Mouse (Mus musculus) ES-Bruce4 (cell line): ENCODE data around the gene Zfp410. TPM values are rescaled to one million over a fixed set of nuclear protein-coding genes. Genes with fewer than 3 reads are reported as not detected.

Source experiments
- H3K27ac ChIP-seq: 2 replicates; pipeline ENCODE4 v1.5.1; 2012; ENCODE audit warnings: low read length, inconsistent platforms; ENCODE audit not compliant: insufficient read depth
- H3K27me3 ChIP-seq: 2 replicates; pipeline ENCODE4 v1.6.1; 2012; ENCODE audit warnings: mild to moderate bottlenecking, low read length, inconsistent platforms; ENCODE audit not compliant: control insufficient read depth, poor library complexity, insufficient read depth, severe bottlenecking
- H3K36me3 ChIP-seq: 2 replicates; pipeline ENCODE4 v1.6.1; 2012; ENCODE audit warnings: inconsistent platforms, mild to moderate bottlenecking, low read length, moderate library complexity; ENCODE audit not compliant: control insufficient read depth, poor library complexity, insufficient read depth, severe bottlenecking
- H3K4me1 ChIP-seq: one replicate; pipeline ENCODE4 v1.8.1; 2011; ENCODE audit warnings: low read length; ENCODE audit not compliant: control insufficient read depth, insufficient read depth
- H3K4me3 ChIP-seq: 2 replicates; pipeline ENCODE4 v1.5.1; 2011; ENCODE audit warnings: low read depth, mild to moderate bottlenecking, low read length
- H3K9ac ChIP-seq: 2 replicates; pipeline ENCODE4 v1.6.1; 2012; ENCODE audit warnings: low read depth, mild to moderate bottlenecking, inconsistent platforms; ENCODE audit not compliant: poor library complexity, severe bottlenecking
- H3K9me3 ChIP-seq: replicated peaks from 2 replicates; pipeline ENCODE4 v1.6.1; 2012; ENCODE audit warnings: mild to moderate bottlenecking, low read length, inconsistent platforms; ENCODE audit not compliant: control insufficient read depth, poor library complexity, insufficient read depth, severe bottlenecking
- CTCF ChIP-seq: IDR thresholded peaks from one replicate; pipeline ENCODE4 v1.8.1; 2011; ENCODE audit warnings: low read depth, low read length
- EP300 ChIP-seq: IDR thresholded peaks from 2 replicates; pipeline ENCODE4 v1.6.1; 2011; ENCODE audit warnings: low read depth, low read length; ENCODE audit not compliant: insufficient read depth
- POLR2A ChIP-seq: IDR thresholded peaks from one replicate; pipeline ENCODE4 v1.8.1; 2011; ENCODE audit warnings: low read length; ENCODE audit not compliant: insufficient read depth
- polyA plus RNA-seq: library from polyadenylated mRNA; stranded (reverse); fragments of >200 nt; gene quantifications from 2 replicates; pipeline ENCODE4 v1.2.4, GENCODE M21; 2011; ENCODE audit warnings: low read depth; ENCODE audit not compliant: missing spikeins, insufficient read depth, insufficient read length

Gene Zfp410
- polyA plus RNA-seq, 1 experiment, result 37.3 TPM

DNA sequence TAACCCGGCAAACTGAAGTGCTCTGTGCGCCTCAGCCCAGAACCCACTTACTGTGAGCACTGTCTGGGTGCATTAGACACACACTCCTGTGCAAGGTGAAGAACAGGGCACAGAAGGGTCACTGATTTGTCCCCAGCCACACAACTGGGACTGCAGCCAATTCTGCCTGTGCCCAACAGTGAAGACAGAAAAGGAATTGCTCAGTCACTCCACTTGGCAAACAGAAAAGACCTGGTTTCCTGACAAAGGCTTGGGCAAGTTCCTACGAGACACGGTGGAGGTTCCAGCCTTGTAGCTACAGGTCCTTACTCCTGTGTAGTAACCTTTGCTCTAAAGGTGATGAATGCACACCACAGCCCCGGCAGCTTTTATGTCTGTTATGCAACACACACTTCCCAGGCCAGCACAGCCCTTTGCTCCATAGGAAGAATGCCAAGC is 68.0 kb downstream of the Zfp410 start:
- no peaks in the 10 kb centered on the region for H3K9me3 ChIP-seq
- no peak overlapping the region for H3K27ac ChIP-seq
- no peaks in the 10 kb centered on the region for H3K4me1 ChIP-seq
- TF ChIP-seq POLR2A, result no peak
- TF ChIP-seq EP300, result no peak
- TF ChIP-seq CTCF, result no peak
- H3K4me3 ChIP-seq, result no peak overlapping the region
- H3K27me3 ChIP-seq, result no peaks in the 10 kb centered on the region
- no peaks in the 10 kb centered on the region for H3K36me3 ChIP-seq
- no peak overlapping the region for H3K9ac ChIP-seq

DNA sequence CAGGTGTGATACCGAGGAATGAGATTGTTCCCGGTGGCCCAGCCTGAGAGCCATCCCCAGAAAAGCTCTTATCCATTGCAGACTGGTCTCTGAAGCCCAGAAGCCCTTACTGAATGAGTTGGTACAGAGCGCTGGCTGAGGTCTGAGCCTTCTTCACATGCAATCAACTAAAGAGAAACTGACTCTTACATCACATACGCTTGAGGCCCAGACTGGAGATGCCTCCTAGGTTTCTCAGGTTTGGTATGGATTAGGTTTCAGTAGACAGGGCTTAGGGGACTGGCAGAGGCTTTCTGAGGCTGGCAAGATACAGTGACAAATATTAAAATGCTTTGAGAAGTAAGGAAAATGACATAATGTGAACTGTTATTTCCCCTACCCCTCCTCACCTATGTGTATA is 68.8 kb downstream of the Zfp410 start:
- H3K27me3 ChIP-seq, result no peaks in the 10 kb centered on the region
- H3K9ac ChIP-seq, result no peak overlapping the region
- no peak for TF ChIP-seq EP300
- TF ChIP-seq CTCF, result no peak
- TF ChIP-seq POLR2A, result no peak
- no peaks in the 10 kb centered on the region for H3K9me3 ChIP-seq
- no peaks in the 10 kb centered on the region for H3K4me1 ChIP-seq
- no peaks in the 10 kb centered on the region for H3K36me3 ChIP-seq
- H3K4me3 ChIP-seq, result no peak overlapping the region
- H3K27ac ChIP-seq, result no peak overlapping the region

DNA sequence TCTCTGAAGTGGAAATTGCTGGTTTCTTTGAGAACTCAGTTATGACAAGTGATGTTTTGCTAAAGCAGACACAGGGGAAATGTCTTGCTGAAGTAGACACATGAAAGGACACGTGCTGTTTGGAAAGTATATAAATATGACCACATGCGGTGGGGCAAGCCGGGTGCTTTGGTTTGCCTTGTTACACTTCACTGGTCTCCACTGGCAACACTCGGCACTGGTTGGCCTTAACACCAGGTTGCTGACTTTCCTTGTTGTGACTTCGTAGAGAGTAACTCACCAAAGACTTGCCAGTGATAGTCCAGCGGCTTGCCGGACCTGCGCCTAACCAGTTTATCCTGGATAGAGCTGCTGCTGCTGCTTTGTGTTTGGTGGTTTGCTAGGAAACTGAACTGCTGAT is 71.4 kb downstream of the Zfp410 start:
- Histone ChIP-seq H3K9me3 (no peaks in the 10 kb centered on the region), H3K4me3 (no peak overlapping the region), H3K27ac (no peak overlapping the region), H3K27me3 (no peaks in the 10 kb centered on the region), H3K9ac (no peak overlapping the region), H3K36me3 (no peaks in the 10 kb centered on the region), H3K4me1 (no peaks in the 10 kb centered on the region)
- TF ChIP-seq EP300 (no peak), POLR2A (no peak), CTCF (no peak)

GRCm38 (mm10) chr12:84388774-84389400 is 72.2 kb downstream of the Zfp410 start:
- no peak overlapping the region for H3K27ac ChIP-seq
- TF ChIP-seq POLR2A, result no peak
- no peak for TF ChIP-seq CTCF
- TF ChIP-seq EP300, result no peak
- H3K4me3 ChIP-seq, result no peak overlapping the region

GRCm38 (mm10) chr12:84390336-84390735 is 73.7 kb downstream of the Zfp410 start:
- no peak overlapping the region for H3K27ac ChIP-seq
- H3K4me1 ChIP-seq, result no peaks in the 10 kb centered on the region
- no peak overlapping the region for H3K4me3 ChIP-seq
- no peak for TF ChIP-seq EP300
- no peak for TF ChIP-seq POLR2A
- TF ChIP-seq CTCF, result no peak
- H3K9ac ChIP-seq, result no peak overlapping the region
- H3K27me3 ChIP-seq, result no peaks in the 10 kb centered on the region
- no peaks in the 10 kb centered on the region for H3K36me3 ChIP-seq
- H3K9me3 ChIP-seq, result no peaks in the 10 kb centered on the region

More at GRCm38 (mm10) chr12:84388774-84389400, 72.2 kb downstream of the Zfp410 start:
- H3K4me1 ChIP-seq, result no peaks in the 10 kb centered on the region
- H3K9me3 ChIP-seq, result no peaks in the 10 kb centered on the region
- no peak overlapping the region for H3K9ac ChIP-seq
- no peaks in the 10 kb centered on the region for H3K36me3 ChIP-seq
- H3K27me3 ChIP-seq, result no peaks in the 10 kb centered on the region

- Histone ChIP-seq H3K9ac (no peak overlapping the region), H3K27ac (no peak overlapping the region), H3K9me3 (no peaks in the 10 kb centered on the region), H3K27me3 (no peaks in the 10 kb centered on the region), H3K4me3 (no peak overlapping the region), H3K36me3 (no peaks in the 10 kb centered on the region), H3K4me1 (no peaks in the 10 kb centered on the region)
- TF ChIP-seq CTCF (no peak), EP300 (no peak), POLR2A (no peak)
Observed at GRCm38 (mm10) chr12:84392681-84393080, 76.0 kb downstream of the Zfp410 start.

Other genes starting within 250 kb of the Zfp410 start
- gene Acot5, start 247.5 kb upstream of the Zfp410 start, polyA plus RNA-seq, result not detected in 2 replicates
- gene Acot6, start 216.2 kb upstream of the Zfp410 start, polyA plus RNA-seq, result 0.78 and 1.1 TPM in 2 replicates
- 13.3 and 15.1 TPM in 2 replicates for gene Dnal1, start 202.5 kb upstream of the Zfp410 start, polyA plus RNA-seq
- 0.38 TPM in 1 of 2 replicates, not detected in the other for gene Pnma1, start 168.4 kb upstream of the Zfp410 start, polyA plus RNA-seq
- gene Elmsan1, start 98.0 kb upstream of the Zfp410 start, polyA plus RNA-seq, result 28.3 and 30.1 TPM in 2 replicates
- 28.1 and 31.2 TPM in 2 replicates for gene Ptgr2, start 31.6 kb upstream of the Zfp410 start, polyA plus RNA-seq
- 18.4 and 18.7 TPM in 2 replicates for gene Coq6, start 44.8 kb downstream of the Zfp410 start, polyA plus RNA-seq
- gene Fam161b, start 45.0 kb downstream of the Zfp410 start, polyA plus RNA-seq, result 1.3 and 1.4 TPM in 2 replicates
- 5.3 and 8.0 TPM in 2 replicates for gene Entpd5, start 92.2 kb downstream of the Zfp410 start, polyA plus RNA-seq
- 1.1 and 1.8 TPM in 2 replicates for gene Bbof1, start 92.2 kb downstream of the Zfp410 start, polyA plus RNA-seq
- 19.8 and 20.2 TPM in 2 replicates for gene Rnf113a2, start 100.3 kb downstream of the Zfp410 start, polyA plus RNA-seq
- gene Aldh6a1, start 134.2 kb downstream of the Zfp410 start, polyA plus RNA-seq, result 26.7 and 30.4 TPM in 2 replicates
- 26.3 and 29.5 TPM in 2 replicates for gene Lin52, start 134.6 kb downstream of the Zfp410 start, polyA plus RNA-seq